In genomic region chr6:92065721-92066496, GRCm38 (mm10) we compare ENCODE assay signal across 9 mouse cellular contexts. TPM values are rescaled to one million over a fixed set of nuclear protein-coding genes. Genes with fewer than 3 reads are reported as not detected.
DNase-seq lines count a peak whose midpoint lies in the region; ATAC-seq lines count a peak whose summit lies in the region.
"Had no signal": no experiment of that assay in that cellular context is flagged by ENCODE, and none has a peak within 500 bp of the region (broad histone marks: within the 10 kb centered on the region; RNA-seq: fewer than 3 reads in every experiment).

No protein-coding gene starts in this region.

- intact Hi-C loops in left cerebral cortex, postnatal 4 days (cut with DNase I) = loop anchor here (5.0 kb wide), 1 partner anchor 289 kb away; no protein-coding TSS in a partner anchor

- no peak overlapping the region for H3K9ac ChIP-seq in liver, embryonic 12.5 days

- H3K27me3 ChIP-seq in liver, embryonic 12.5 days (replicated peaks) = no peaks in the 10 kb centered on the region

- no peak; the same call in 1 of the 2 replicates for ATAC-seq in liver, embryonic 12.5 days
- no peak for ATAC-seq in monocyte, adult 5-6 weeks (replicated peaks; ENCODE audit: insufficient number of reproducible peaks, low FRiP score, low TSS enrichment, poor library complexity, severe bottlenecking)

- no peaks in the 10 kb centered on the region for H3K36me3 ChIP-seq in liver, embryonic 12.5 days

- DNase-seq in liver = peak; percentile 53
- DNase-seq in MN1 (ENCODE audit: low spot score) = peak; percentile 48
- peak; percentile 27 for DNase-seq in c-Kit-positive CD71-positive TER-119-negative erythroid progenitor cells, embryonic 14.5 days (ENCODE audit: low read depth)
- peak; percentile 43 to 60 for DNase-seq in gastrocnemius, postnatal 4 days (ENCODE audit: low spot score in 2 of 2)
- DNase-seq in left cerebral cortex, postnatal 4 days = peak; percentile 69
- peak; percentile 43 for DNase-seq in naive thymus-derived CD4-positive, alpha-beta T cell, adult 2 months (ENCODE audit: low read depth)

- H3K4me3 ChIP-seq in liver, embryonic 12.5 days = no peak overlapping the region
- H3K4me3 ChIP-seq: myocyte had no signal

- H3K27ac ChIP-seq in liver, embryonic 12.5 days = no peak overlapping the region

- WGBS in liver, embryonic 12.5 days (ENCODE audit: insufficient replicate concordance) = 47% methylated on average over 12 of the region's 12 CpGs

- H3K9me3 ChIP-seq in liver, embryonic 12.5 days (replicated peaks) = no peaks in the 10 kb centered on the region

- no peaks in the 10 kb centered on the region for H3K4me1 ChIP-seq in liver, embryonic 12.5 days

- H3K4me2 ChIP-seq in liver, embryonic 12.5 days = no peak overlapping the region

RNA-seq across cellular contexts. Expression of gene Nr2c2, which starts 25.3 kb away (rescaled TPM):
- polyA plus RNA-seq in liver, embryonic 12.5 days (2016; fragmentation: Nextera tagmentation; extraction: Ambion mirVana) = 11.7 and 11.8 TPM in 2 replicates
- total RNA-seq in gastrocnemius, postnatal 4 days (2021) = 10 to 100 TPM; 38.0 to 41.3 TPM
- 100 to 1,000 TPM in 1 of 2 experiments, 10 to 100 TPM in 1; 95.9 to 100 TPM for total RNA-seq in left cerebral cortex, postnatal 4 days (2021)
- total RNA-seq in monocyte, adult 5-6 weeks (2017) = 62.5 to 89.1 TPM (median 62.9 TPM) in 3 replicates
